Mouse (Mus musculus): Measurements from ENCODE around the gene Pcsk5. TPM values are rescaled to one million over a fixed set of nuclear protein-coding genes. Genes with fewer than 3 reads are reported as not detected.

The Pcsk5 gene
- total and polyA plus RNA-seq, 3 experiments = not detected

- Histone ChIP-seq H3K4me3 (replicated peaks in 1 of 3; ENCODE audit: low read depth in 2 of 3, low read length in 2 of 3, poor library complexity in 1 of 3) (no peak overlapping the region), H3K4me1 (ENCODE audit: control insufficient read depth in 1 of 2, insufficient read depth in 2 of 2) (no peaks in the 10 kb centered on the region), H3K9ac (ENCODE audit: insufficient read depth, low read depth) (no peak overlapping the region), H3K4me2 (ENCODE audit: insufficient read depth, low read depth, poor library complexity, severe bottlenecking) (no peak overlapping the region), H3K27me3 (replicated peaks) (no peaks in the 10 kb centered on the region), H3K27ac (ENCODE audit: insufficient read depth, low read depth) (no peak overlapping the region), H3K9me3 (replicated peaks; ENCODE audit: low read length) (no peaks in the 10 kb centered on the region), H3K79me2 (replicated peaks; ENCODE audit: control insufficient read depth, extremely low read depth, insufficient read depth, poor library complexity, severe bottlenecking) (no peaks in the 10 kb centered on the region), H3K36me3 (replicated peaks in 1 of 2; ENCODE audit: control insufficient read depth in 1 of 2, insufficient read depth in 1 of 2, low read length in 1 of 2) (no peaks in the 10 kb centered on the region)
- in situ Hi-C loops (cut with MboI; ENCODE audit: low pct_ligation_motif_present, low pct_unique_long_range_greater_than_20kb, low sequenced_read_pairs) (no loop called here), dilution Hi-C loops (cut with MboI; ENCODE audit: extremely low pct_ligation_motif_present, extremely low pct_unique_long_range_greater_than_20kb, low sequenced_read_pairs) (no loop called here)
- no peak for TF ChIP-seq MAZ (IDR thresholded peaks at IDR 0.05; ENCODE audit: low read depth, low read length)
- TF ChIP-seq TBP (conservative IDR thresholded peaks at IDR 0.05; ENCODE audit: low read depth, low read length) = no peak
- DNase-seq (ENCODE audit: extremely low read depth) = no peak
Measured at GRCm38 (mm10) chr19:17635984-17636383, 201.4 kb downstream of the Pcsk5 start.

- Histone ChIP-seq H3K4me2 (ENCODE audit: insufficient read depth, low read depth, poor library complexity, severe bottlenecking) (no peak overlapping the region), H3K36me3 (replicated peaks in 1 of 2; ENCODE audit: control insufficient read depth in 1 of 2, insufficient read depth in 1 of 2, low read length in 1 of 2) (no peaks in the 10 kb centered on the region), H3K27ac (ENCODE audit: insufficient read depth, low read depth) (no peak overlapping the region), H3K4me1 (ENCODE audit: control insufficient read depth in 1 of 2, insufficient read depth in 2 of 2) (no peaks in the 10 kb centered on the region), H3K79me2 (replicated peaks; ENCODE audit: control insufficient read depth, extremely low read depth, insufficient read depth, poor library complexity, severe bottlenecking) (no peaks in the 10 kb centered on the region), H3K9ac (ENCODE audit: insufficient read depth, low read depth) (no peak overlapping the region), H3K4me3 (replicated peaks in 1 of 3; ENCODE audit: low read depth in 2 of 3, low read length in 2 of 3, poor library complexity in 1 of 3) (no peak overlapping the region), H3K27me3 (replicated peaks) (no peaks in the 10 kb centered on the region), H3K9me3 (replicated peaks; ENCODE audit: low read length) (no peaks in the 10 kb centered on the region)
- TF ChIP-seq MYC (IDR thresholded peaks at IDR 0.05; ENCODE audit: low read depth, low read length) (no peak), MAFK (IDR thresholded peaks at IDR 0.05; ENCODE audit: insufficient replicate concordance, low read length) (no peak), CHD1 (IDR thresholded peaks at IDR 0.05; ENCODE audit: low read depth, low read length) (no peak), E2F4 (IDR thresholded peaks at IDR 0.05; ENCODE audit: insufficient replicate concordance, low read depth, low read length) (no peak), BHLHE40 (IDR thresholded peaks at IDR 0.05; ENCODE audit: low read depth, low read length) (no peak), POLR2AphosphoS2 (IDR thresholded peaks at IDR 0.05; ENCODE audit: low read depth, low read length) (no peak), SMC3 (IDR thresholded peaks at IDR 0.05; ENCODE audit: low read depth, low read length) (no peak), TBP (conservative IDR thresholded peaks at IDR 0.05; ENCODE audit: low read depth, low read length) (no peak)
- no peak for DNase-seq (ENCODE audit: extremely low read depth)
- dilution Hi-C loops (cut with MboI; ENCODE audit: extremely low pct_ligation_motif_present, extremely low pct_unique_long_range_greater_than_20kb, low sequenced_read_pairs) (no loop called here), in situ Hi-C loops (cut with MboI; ENCODE audit: low pct_ligation_motif_present, low pct_unique_long_range_greater_than_20kb, low sequenced_read_pairs) (no loop called here)
Measured at GRCm38 (mm10) chr19:17615646-17616045, 221.8 kb downstream of the Pcsk5 start.

GRCm38 (mm10) chr19:17606510-17606909 is 230.9 kb downstream of the Pcsk5 start:
- dilution Hi-C loops (cut with MboI; ENCODE audit: extremely low pct_ligation_motif_present, extremely low pct_unique_long_range_greater_than_20kb, low sequenced_read_pairs) = no loop called here
- H3K79me2 ChIP-seq (replicated peaks; ENCODE audit: control insufficient read depth, extremely low read depth, insufficient read depth, poor library complexity, severe bottlenecking) = no peaks in the 10 kb centered on the region
- H3K9me3 ChIP-seq (replicated peaks; ENCODE audit: low read length) = no peaks in the 10 kb centered on the region
- no peak for DNase-seq (ENCODE audit: extremely low read depth)
- H3K36me3 ChIP-seq (replicated peaks in 1 of 2; ENCODE audit: control insufficient read depth in 1 of 2, insufficient read depth in 1 of 2, low read length in 1 of 2) = no peaks in the 10 kb centered on the region
- H3K4me1 ChIP-seq (ENCODE audit: control insufficient read depth in 1 of 2, insufficient read depth in 2 of 2) = no peaks in the 10 kb centered on the region
- no peaks in the 10 kb centered on the region for H3K27me3 ChIP-seq (replicated peaks)
- H3K9ac ChIP-seq (ENCODE audit: insufficient read depth, low read depth) = no peak overlapping the region
- TF ChIP-seq POLR2AphosphoS2 (IDR thresholded peaks at IDR 0.05; ENCODE audit: low read depth, low read length) (no peak), IRF4 (IDR thresholded peaks at IDR 0.05; ENCODE audit: low read depth, low read length) (no peak)
- H3K4me2 ChIP-seq (ENCODE audit: insufficient read depth, low read depth, poor library complexity, severe bottlenecking) = no peak overlapping the region
- H3K27ac ChIP-seq (ENCODE audit: insufficient read depth, low read depth) = no peak overlapping the region
- in situ Hi-C loops (cut with MboI; ENCODE audit: low pct_ligation_motif_present, low pct_unique_long_range_greater_than_20kb, low sequenced_read_pairs) = no loop called here
- H3K4me3 ChIP-seq (replicated peaks in 1 of 3; ENCODE audit: low read depth in 2 of 3, low read length in 2 of 3, poor library complexity in 1 of 3) = no peak overlapping the region
